Mouse (Mus musculus) stomach, postnatal 0 days (tissue): ENCODE measurements around the gene Pus7. TPM values are rescaled to one million over a fixed set of nuclear protein-coding genes. Genes with fewer than 3 reads are reported as not detected.

Source experiments
- ATAC-seq: fragments of 200-750 bp; cut with Nextera tagmentation; 2 replicates; pipeline ENCODE4 v1.8.0; 2017; ENCODE audit not compliant: low FRiP score, low TSS enrichment
- DNase-seq: peaks from one replicate; pipeline ENCODE4 v3.0.0-alpha.2; 2016; ENCODE audit warnings: low spot score
- H3K27ac ChIP-seq: fragments of 300-500 bp; sonication (generic); replicated peaks from 2 replicates; pipeline ENCODE4 v1.5.1; 2014; ENCODE audit warnings: mild to moderate bottlenecking, control low read depth
- H3K27me3 ChIP-seq: fragments of 300-500 bp; sonication (generic); 2 replicates; pipeline ENCODE4 v1.6.1; 2014; ENCODE audit warnings: low read length; ENCODE audit not compliant: control insufficient read depth, insufficient read depth
- H3K36me3 ChIP-seq: fragments of 300-500 bp; sonication (generic); 2 replicates; pipeline ENCODE4 v1.6.1; 2014; ENCODE audit warnings: low read length, mixed read lengths; ENCODE audit not compliant: control insufficient read depth, insufficient read depth
- H3K4me1 ChIP-seq: fragments of 300-500 bp; sonication (generic); replicated peaks from 2 replicates; pipeline ENCODE4 v1.6.1; 2014; ENCODE audit warnings: antibody characterized with exemption; ENCODE audit not compliant: control insufficient read depth, insufficient read depth
- H3K4me2 ChIP-seq: fragments of 300-500 bp; sonication (generic); replicated peaks from 2 replicates; pipeline ENCODE4 v1.6.1; 2014; ENCODE audit warnings: low read depth, mild to moderate bottlenecking, control low read depth, moderate library complexity
- H3K4me3 ChIP-seq: fragments of 300-500 bp; sonication (generic); 2 replicates; pipeline ENCODE4 v1.5.1; 2014; ENCODE audit warnings: low read depth, low read length, control low read depth
- H3K9ac ChIP-seq: fragments of 300-500 bp; sonication (generic); 2 replicates; pipeline ENCODE4 v1.6.1; 2014; ENCODE audit warnings: mild to moderate bottlenecking, low read length, control low read depth, mixed read lengths
- H3K9me3 ChIP-seq: fragments of 300-500 bp; sonication (generic); 2 replicates; pipeline ENCODE4 v1.6.1; 2016; ENCODE audit warnings: low read length; ENCODE audit not compliant: control insufficient read depth
- CTCF ChIP-seq: IDR thresholded peaks from 2 replicates; pipeline ENCODE4 v1.5.1; 2016; ENCODE audit warnings: antibody characterized with exemption, low read depth, mild to moderate bottlenecking, moderate library complexity
- EP300 ChIP-seq: optimal IDR thresholded peaks from 2 replicates; pipeline ENCODE3; 2016; ENCODE audit warnings: antibody characterized with exemption
- WGBS: fragments of 180-500 bp; shearing (Covaris S2); extraction: QIAGEN DNeasy Blood & Tissue Kit; methylation state at CpG from one replicate; pipeline ENCODE4 v1.1.7; 2014; 5-methylcytosine and 5-hydroxymethylcytosine counted together
- polyA plus RNA-seq: library from polyadenylated mRNA; unstranded; fragments of >200 nt; fragmentation: Nextera tagmentation; extraction: Ambion mirVana; gene quantifications from 2 replicates; pipeline ENCODE4 v1.2.1, GENCODE M21; 2015

Pus7 gene
- polyA plus RNA-seq, 1 experiment from 2014 or later: 13.8 TPM

DNA sequence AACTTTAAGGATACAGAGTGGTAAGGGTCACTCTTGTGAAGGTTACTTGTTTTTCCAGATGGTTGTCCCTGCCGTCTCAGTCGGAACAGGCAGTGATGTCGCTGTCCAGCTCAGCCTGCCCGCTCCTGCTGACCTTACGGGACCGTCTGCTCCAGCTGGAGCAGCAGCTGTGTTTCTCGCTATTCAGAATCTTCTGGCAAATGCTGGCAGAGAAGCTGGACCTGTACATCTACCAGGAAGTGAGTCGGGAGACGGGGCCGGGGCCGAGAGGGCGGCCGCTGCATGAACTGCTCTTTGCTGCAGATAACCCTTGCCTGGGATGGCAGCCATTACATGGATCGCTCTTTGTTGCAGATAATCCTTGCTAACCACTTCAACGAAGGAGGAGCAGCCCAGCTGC is 33.2 kb upstream of the Pus7 start:
- no peaks in the 10 kb centered on the region for H3K27me3 ChIP-seq
- no peaks in the 10 kb centered on the region for H3K4me1 ChIP-seq
- ATAC-seq (no peak), DNase-seq (no peak)
- H3K9ac ChIP-seq: no peak overlapping the region
- no peak overlapping the region for H3K27ac ChIP-seq
- TF ChIP-seq EP300 (no peak), CTCF (no peak)
- no peak overlapping the region for H3K4me3 ChIP-seq
- WGBS: 88% methylated on average over 15 of the region's 15 CpGs
- H3K4me2 ChIP-seq: no peak overlapping the region
- peaks cover 38% of the 10 kb centered on the region for H3K36me3 ChIP-seq
- no peaks in the 10 kb centered on the region for H3K9me3 ChIP-seq

DNA sequence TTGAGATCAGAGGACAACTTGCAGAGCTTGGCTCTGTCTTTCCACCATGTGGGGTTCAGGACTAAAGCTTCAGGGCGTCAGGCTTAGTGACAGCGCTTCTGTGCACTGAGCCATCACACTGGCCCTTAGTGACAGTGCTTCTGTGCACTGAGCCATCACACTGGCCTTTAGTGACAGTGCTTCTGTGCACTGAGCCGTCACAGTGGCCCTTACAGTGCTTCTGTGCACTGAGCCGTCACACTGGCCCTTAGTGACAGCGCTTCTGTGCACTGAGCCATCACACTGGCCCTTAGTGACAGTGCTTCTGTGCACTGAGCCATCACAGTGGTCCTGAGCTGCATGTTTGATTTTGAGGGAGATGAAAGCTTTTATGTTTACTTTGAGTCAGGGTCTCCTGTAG is 31.3 kb upstream of the Pus7 start:
- Histone ChIP-seq H3K4me3 (no peak overlapping the region), H3K36me3 (peaks cover 48% of the 10 kb centered on the region), H3K9ac (no peak overlapping the region), H3K27me3 (no peaks in the 10 kb centered on the region), H3K27ac (no peak overlapping the region), H3K9me3 (no peaks in the 10 kb centered on the region), H3K4me2 (no peak overlapping the region), H3K4me1 (no peaks in the 10 kb centered on the region)
- ATAC-seq (no peak), DNase-seq (no peak)
- WGBS: 90% methylated on average over 5 of the region's 5 CpGs
- TF ChIP-seq EP300 (no peak), CTCF (no peak)

DNA sequence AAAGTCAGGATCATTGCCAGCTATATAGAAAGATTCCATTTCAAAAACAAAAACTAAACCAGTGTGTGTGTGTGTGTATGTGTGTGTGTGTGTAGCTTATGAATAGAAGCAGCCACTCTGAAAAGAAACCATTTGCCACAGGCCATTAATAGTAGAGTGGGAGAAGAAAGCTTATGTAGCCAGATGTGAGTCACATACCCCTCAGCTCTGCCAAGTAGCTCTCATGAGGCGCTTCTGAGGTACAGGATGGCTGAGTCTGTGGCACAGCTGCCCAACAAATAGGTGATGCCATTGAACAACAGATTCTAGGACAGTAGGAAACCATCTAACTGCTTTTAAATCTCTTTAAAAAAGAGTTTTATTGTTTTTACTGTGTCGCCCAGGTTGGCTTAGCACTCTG is 9.2 kb upstream of the Pus7 start:
- no peaks in the 10 kb centered on the region for H3K9me3 ChIP-seq
- H3K27ac ChIP-seq: no peak overlapping the region
- H3K27me3 ChIP-seq: no peaks in the 10 kb centered on the region
- 76% methylated on average over 2 of the region's 2 CpGs for WGBS
- H3K4me2 ChIP-seq: no peak overlapping the region
- no peak overlapping the region for H3K4me3 ChIP-seq
- ATAC-seq (no peak), DNase-seq (no peak)
- TF ChIP-seq CTCF (no peak), EP300 (no peak)
- H3K36me3 ChIP-seq: peaks cover 6% of the 10 kb centered on the region; the same call in 1 of the 2 replicates
- H3K9ac ChIP-seq: no peak overlapping the region
- H3K4me1 ChIP-seq: no peaks in the 10 kb centered on the region

DNA sequence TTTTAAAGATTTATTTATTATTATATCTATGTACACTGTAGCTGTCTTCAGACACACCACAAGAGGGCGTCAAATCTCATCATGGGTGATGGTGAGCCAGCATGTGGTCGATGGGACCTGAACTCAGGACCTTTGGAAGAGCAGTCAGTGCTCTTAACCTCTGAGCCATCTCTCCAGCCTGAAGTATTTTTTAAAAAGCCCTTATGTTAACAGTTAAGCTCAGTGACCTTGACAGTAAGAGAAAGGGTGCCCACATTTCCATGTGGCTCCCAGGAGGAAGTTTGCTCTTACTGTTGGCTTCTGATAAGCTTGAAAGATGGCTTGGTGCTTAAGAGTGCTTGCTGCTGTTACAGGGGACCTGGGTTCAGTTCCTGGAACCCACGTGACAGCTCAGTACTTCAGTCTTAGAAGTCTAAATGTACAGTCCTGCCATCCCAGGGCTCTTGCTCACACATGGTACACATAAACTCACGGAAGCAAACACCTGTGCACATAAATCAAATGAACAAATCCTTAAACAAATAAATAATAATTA is 5.6 kb upstream of the Pus7 start:
- H3K36me3 ChIP-seq: peaks cover 2% of the 10 kb centered on the region; the same call in 1 of the 2 replicates
- H3K4me2 ChIP-seq: no peak overlapping the region
- ATAC-seq (peak; percentile 53), DNase-seq (peak; percentile 25)
- H3K4me1 ChIP-seq: no peaks in the 10 kb centered on the region
- no peaks in the 10 kb centered on the region for H3K9me3 ChIP-seq
- peak; percentile 31; the same call in 1 of the 2 replicates for TF ChIP-seq CTCF
- TF ChIP-seq EP300: no peak
- no peak overlapping the region for H3K4me3 ChIP-seq
- H3K27me3 ChIP-seq: no peaks in the 10 kb centered on the region
- no peak overlapping the region for H3K9ac ChIP-seq
- 68% methylated on average over 4 of the region's 4 CpGs for WGBS
- no peak overlapping the region for H3K27ac ChIP-seq

DNA sequence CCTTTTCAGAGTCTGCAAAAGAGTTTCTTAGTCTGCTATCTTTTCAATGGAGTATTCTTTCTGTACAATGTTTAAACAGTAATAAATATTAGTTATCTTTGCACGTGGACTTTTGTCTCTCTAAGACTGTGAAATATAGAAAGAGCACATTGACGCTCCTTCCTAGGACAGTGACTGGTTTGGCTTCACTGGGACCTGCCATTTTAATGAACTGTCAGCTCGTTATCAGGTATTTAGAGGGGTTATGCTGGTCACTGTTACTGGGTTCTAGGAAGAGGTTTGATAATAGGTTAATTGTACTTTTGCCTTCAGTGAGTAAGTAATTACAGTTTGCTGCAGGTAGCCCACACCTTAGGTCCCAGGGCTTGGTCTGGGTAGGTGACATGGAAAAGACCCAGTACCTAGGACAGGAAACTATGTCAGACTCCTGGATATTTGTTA is 4.9 kb upstream of the Pus7 start:
- TF ChIP-seq CTCF (no peak), EP300 (no peak)
- no peak for DNase-seq
- no peaks in the 10 kb centered on the region for H3K4me1 ChIP-seq
- peak overlapping the region; percentile 96 for H3K4me3 ChIP-seq
- H3K9me3 ChIP-seq: no peaks in the 10 kb centered on the region
- H3K27ac ChIP-seq: peak overlapping the region; percentile 95
- no peaks in the 10 kb centered on the region; the same call in 1 of the 2 replicates for H3K36me3 ChIP-seq
- ATAC-seq: no peak
- WGBS: 32% methylated on average over 3 of the region's 3 CpGs
- peak overlapping the region; percentile 94 for H3K9ac ChIP-seq
- peak overlapping the region; percentile 92 for H3K4me2 ChIP-seq
- H3K27me3 ChIP-seq: no peaks in the 10 kb centered on the region

DNA sequence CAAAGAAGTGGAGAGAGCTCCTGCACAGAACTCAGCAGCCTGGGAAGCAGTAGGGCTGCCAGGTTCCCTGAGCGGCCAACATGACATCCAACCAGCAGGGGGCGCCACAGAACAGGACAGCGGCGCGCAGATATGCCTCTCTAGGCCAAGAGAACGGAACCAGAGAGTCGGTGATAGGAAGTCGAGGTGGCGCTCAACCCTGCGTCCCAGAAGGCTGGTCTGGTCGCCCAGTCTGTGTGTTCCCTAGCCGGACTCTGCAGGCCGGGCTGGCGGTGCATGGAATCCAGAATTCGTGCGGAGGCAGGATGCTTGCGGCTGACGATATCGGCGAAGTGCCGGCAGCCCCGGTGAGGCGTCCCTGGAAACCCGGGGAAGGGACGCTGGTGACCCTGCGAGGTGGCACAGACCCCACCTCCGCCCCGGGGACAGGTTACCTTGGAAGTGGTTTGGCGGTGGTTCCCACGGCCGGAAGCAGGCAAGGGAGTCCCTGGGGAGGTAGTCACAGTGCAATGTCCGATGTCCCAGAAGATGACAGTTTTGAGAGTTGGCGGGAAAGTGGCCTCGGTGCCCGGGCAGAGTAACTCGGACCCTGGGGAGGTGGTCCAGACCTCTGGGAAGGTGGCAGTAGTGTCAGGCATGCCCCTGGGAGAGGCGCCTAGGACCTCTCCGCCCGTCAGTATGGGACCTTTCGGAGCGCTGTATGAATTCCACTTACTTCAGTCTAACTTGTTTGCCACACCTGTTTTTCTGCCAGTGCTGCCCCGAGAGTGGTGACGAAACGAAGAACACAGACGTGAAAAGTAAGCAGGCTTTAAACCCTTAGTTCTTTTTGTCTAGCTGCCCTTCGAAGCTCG is 4.3 kb upstream of the Pus7 start, which contains the start of gene Rint1:
TSS of gene Rint1 (plus strand) at position 176 of the 854 bp plus-strand sequence.
- no peaks in the 10 kb centered on the region for H3K27me3 ChIP-seq
- H3K4me2 ChIP-seq: peak within 1 kb of the TSS; percentile 92
- H3K4me3 ChIP-seq: peak within 1 kb of the TSS; percentile 96
- no peaks in the 10 kb centered on the region; the same call in 1 of the 2 replicates for H3K36me3 ChIP-seq
- WGBS: 2% methylated on average over 47 of the region's 47 CpGs
- TF ChIP-seq CTCF (peak; percentile 99), EP300 (peak; percentile 30)
- no peaks in the 10 kb centered on the region for H3K4me1 ChIP-seq
- ATAC-seq (peak; percentile 86), DNase-seq (peak; percentile 95)
- H3K9ac ChIP-seq: peak within 1 kb of the TSS; percentile 94
- no peaks in the 10 kb centered on the region for H3K9me3 ChIP-seq
- H3K27ac ChIP-seq: peak within 1 kb of the TSS; percentile 95
